Mouse (Mus musculus): ENCODE measurements around the gene Ylpm1. TPM values are rescaled to one million over a fixed set of nuclear protein-coding genes. Genes with fewer than 3 reads are reported as not detected.

Ylpm1 gene
- polyA plus RNA-seq, 1 experiment from 2014 or later: 16.3 TPM

DNA sequence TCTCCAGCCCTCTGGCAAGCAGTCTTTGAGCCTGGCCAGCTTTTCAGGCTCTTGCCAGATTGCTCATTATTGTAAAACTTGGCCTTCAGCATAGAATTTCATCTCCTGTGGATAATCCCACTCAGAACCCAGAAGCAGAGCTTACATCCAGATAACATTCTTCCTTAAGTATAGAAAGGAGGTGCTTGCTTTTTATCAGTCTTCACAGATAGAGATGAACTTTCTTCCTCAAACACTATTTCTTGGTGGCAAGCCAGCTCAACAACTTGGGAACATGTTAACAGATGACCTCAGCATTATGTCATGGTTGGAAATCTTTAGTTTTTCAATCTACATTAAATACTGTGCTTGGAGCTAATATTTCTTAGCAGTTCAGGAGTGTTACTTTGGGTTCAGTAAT, 74.9 kb downstream of the Ylpm1 start:
- Histone ChIP-seq H3K4me2 (ENCODE audit: low read depth, low read length) (no peak overlapping the region), H3K4me1 (ENCODE audit: control insufficient read depth, insufficient read depth, low read length) (no peaks in the 10 kb centered on the region), H3K9me3 (replicated peaks; ENCODE audit: control insufficient read depth, low read length) (no peaks in the 10 kb centered on the region), H3K9ac (ENCODE audit: low read length) (no peak overlapping the region), H3K4me3 (ENCODE audit: low read length) (no peak overlapping the region), H3K27ac (ENCODE audit: low read length) (no peak overlapping the region), H3K27me3 (ENCODE audit: control insufficient read depth, insufficient read depth, low read length) (no peaks in the 10 kb centered on the region), H3K36me3 (ENCODE audit: control insufficient read depth, insufficient read depth) (peaks cover 6% of the 10 kb centered on the region)
- ATAC-seq (replicated peaks; ENCODE audit: extremely low read depth, insufficient read depth, low FRiP score): no peak

DNA sequence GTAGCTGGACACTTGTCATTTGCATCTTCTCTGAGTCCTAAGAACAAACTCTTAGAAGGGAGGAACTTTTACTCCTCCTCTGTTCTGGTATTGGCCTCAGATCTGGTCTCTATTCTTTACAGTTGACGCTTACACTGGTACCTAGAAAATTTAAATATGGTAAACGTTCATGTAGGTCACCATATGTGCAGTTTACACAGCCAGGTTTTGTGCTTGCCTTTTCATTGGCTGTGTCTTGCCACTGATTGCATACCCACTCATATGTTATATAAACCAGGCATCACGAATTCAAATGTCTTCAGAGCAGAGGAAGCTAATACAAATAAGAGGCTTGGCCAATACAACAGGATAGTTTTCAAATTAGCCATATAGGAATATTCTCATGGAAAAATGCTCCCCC, 81.0 kb downstream of the Ylpm1 start:
- 88% methylated on average over 3 of the region's 3 CpGs for WGBS
- H3K36me3 ChIP-seq (ENCODE audit: control insufficient read depth, insufficient read depth): no peaks in the 10 kb centered on the region; the same call in 1 of the 2 replicates
- H3K4me3 ChIP-seq (ENCODE audit: low read length): no peak overlapping the region
- no peak overlapping the region for H3K4me2 ChIP-seq (ENCODE audit: low read depth, low read length)
- no peaks in the 10 kb centered on the region for H3K27me3 ChIP-seq (ENCODE audit: control insufficient read depth, insufficient read depth, low read length)
- no peaks in the 10 kb centered on the region for H3K9me3 ChIP-seq (replicated peaks; ENCODE audit: control insufficient read depth, low read length)
- H3K9ac ChIP-seq (ENCODE audit: low read length): no peak overlapping the region
- H3K4me1 ChIP-seq (ENCODE audit: control insufficient read depth, insufficient read depth, low read length): no peaks in the 10 kb centered on the region
- H3K27ac ChIP-seq (ENCODE audit: low read length): no peak overlapping the region
- ATAC-seq (replicated peaks; ENCODE audit: extremely low read depth, insufficient read depth, low FRiP score): no peak

DNA sequence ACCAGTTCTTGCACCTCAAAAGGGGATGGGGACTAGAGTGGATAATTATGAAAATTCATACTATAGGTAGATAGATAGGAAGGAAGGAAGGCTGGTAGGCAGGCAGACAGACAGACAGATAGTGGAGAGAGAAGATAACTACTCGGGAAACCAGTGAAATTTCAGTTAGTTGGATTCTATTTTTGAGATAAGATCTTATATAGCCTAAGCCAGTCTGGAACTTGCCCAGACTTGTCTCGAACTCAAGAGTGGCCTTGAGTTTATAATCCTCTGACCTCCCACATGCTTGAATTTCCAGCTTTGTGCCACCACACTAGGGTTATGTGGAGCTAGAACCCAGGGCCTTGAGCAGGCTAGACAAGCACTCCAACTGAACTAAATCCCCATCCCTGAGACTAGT, 88.1 kb downstream of the Ylpm1 start:
- Histone ChIP-seq H3K36me3 (ENCODE audit: control insufficient read depth, insufficient read depth) (peaks cover 17% of the 10 kb centered on the region), H3K27me3 (ENCODE audit: control insufficient read depth, insufficient read depth, low read length) (no peaks in the 10 kb centered on the region), H3K9ac (ENCODE audit: low read length) (no peak overlapping the region), H3K27ac (ENCODE audit: low read length) (no peak overlapping the region), H3K4me2 (ENCODE audit: low read depth, low read length) (no peak overlapping the region), H3K9me3 (replicated peaks; ENCODE audit: control insufficient read depth, low read length) (no peaks in the 10 kb centered on the region), H3K4me1 (ENCODE audit: control insufficient read depth, insufficient read depth, low read length) (no peaks in the 10 kb centered on the region), H3K4me3 (ENCODE audit: low read length) (no peak overlapping the region)
- no peak for ATAC-seq (replicated peaks; ENCODE audit: extremely low read depth, insufficient read depth, low FRiP score)
- 57% methylated on average over 2 of the region's 2 CpGs for WGBS

DNA sequence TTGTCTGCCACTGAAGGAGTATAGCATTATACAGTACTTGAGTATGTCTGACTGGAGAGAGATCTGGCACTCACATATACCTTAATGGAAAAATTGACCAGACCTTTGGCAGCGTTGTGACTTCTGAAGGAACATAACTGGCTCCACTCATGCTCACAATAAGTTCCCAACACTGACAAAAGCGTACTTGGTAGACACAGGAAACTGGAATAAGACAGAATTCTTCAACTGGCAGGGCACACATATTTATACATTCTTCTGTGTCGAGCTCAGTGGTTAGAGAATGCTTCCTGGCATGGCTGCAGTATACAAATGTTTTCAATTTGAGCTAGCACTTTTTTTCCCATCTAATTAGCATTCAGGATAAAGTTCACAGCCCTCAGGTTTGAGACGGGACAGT, 88.8 kb downstream of the Ylpm1 start:
- no peak overlapping the region for H3K4me3 ChIP-seq (ENCODE audit: low read length)
- ATAC-seq (replicated peaks; ENCODE audit: extremely low read depth, insufficient read depth, low FRiP score): no peak
- peaks cover 17% of the 10 kb centered on the region for H3K36me3 ChIP-seq (ENCODE audit: control insufficient read depth, insufficient read depth)
- no peaks in the 10 kb centered on the region for H3K9me3 ChIP-seq (replicated peaks; ENCODE audit: control insufficient read depth, low read length)
- H3K4me2 ChIP-seq (ENCODE audit: low read depth, low read length): no peak overlapping the region
- H3K27me3 ChIP-seq (ENCODE audit: control insufficient read depth, insufficient read depth, low read length): no peaks in the 10 kb centered on the region
- H3K27ac ChIP-seq (ENCODE audit: low read length): no peak overlapping the region
- 78% methylated on average over 4 of the region's 4 CpGs for WGBS
- no peaks in the 10 kb centered on the region for H3K4me1 ChIP-seq (ENCODE audit: control insufficient read depth, insufficient read depth, low read length)
- H3K9ac ChIP-seq (ENCODE audit: low read length): no peak overlapping the region

DNA sequence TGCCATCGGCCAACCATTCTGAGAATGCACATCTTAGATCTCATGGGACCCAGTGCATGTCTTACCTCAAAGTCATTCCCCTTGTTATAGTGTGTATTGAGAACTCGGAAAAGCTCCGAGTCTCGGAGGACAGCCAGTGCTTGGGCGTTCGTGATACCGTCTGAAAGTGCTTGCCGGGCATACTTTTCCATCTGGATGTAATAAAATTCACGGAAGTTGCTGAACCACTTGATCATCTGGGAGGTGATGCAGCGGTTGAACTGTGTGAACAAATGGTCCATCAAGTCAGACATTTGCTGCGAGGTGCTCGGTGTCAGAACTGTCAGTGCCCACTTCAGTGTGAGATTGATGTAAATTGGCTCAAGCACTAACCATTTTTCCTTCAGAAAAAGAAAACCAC, 91.7 kb downstream of the Ylpm1 start:
- no peaks in the 10 kb centered on the region for H3K9me3 ChIP-seq (replicated peaks; ENCODE audit: control insufficient read depth, low read length)
- no peak overlapping the region for H3K27ac ChIP-seq (ENCODE audit: low read length)
- peaks cover 17% of the 10 kb centered on the region for H3K36me3 ChIP-seq (ENCODE audit: control insufficient read depth, insufficient read depth)
- H3K4me2 ChIP-seq (ENCODE audit: low read depth, low read length): no peak overlapping the region
- no peaks in the 10 kb centered on the region for H3K4me1 ChIP-seq (ENCODE audit: control insufficient read depth, insufficient read depth, low read length)
- H3K4me3 ChIP-seq (ENCODE audit: low read length): no peak overlapping the region
- no peak overlapping the region for H3K9ac ChIP-seq (ENCODE audit: low read length)
- WGBS: 90% methylated on average over 12 of the region's 12 CpGs
- H3K27me3 ChIP-seq (ENCODE audit: control insufficient read depth, insufficient read depth, low read length): no peaks in the 10 kb centered on the region
- no peak for ATAC-seq (replicated peaks; ENCODE audit: extremely low read depth, insufficient read depth, low FRiP score)

DNA sequence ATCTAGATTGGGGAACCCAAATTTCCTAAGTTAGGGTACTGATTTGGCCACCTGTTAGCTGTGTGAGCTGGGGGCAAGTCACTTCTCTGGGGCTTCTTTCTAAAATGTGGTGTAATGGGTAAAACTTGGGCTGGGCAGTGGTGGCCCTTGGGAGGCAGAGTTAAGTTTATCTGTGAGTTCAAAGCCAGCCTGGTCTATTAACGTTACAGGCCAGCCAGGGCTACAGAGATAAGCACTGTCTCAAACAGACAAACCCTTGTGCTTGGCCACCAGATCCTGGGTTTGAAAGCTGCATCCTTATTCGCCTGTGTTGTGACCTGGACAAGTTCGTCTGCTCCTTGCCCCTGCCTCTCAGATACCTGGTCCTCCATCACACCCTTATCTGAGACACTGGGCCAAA, 95.1 kb downstream of the Ylpm1 start:
- ATAC-seq (replicated peaks; ENCODE audit: extremely low read depth, insufficient read depth, low FRiP score): no peak
- no peak overlapping the region for H3K4me2 ChIP-seq (ENCODE audit: low read depth, low read length)
- H3K4me3 ChIP-seq (ENCODE audit: low read length): no peak overlapping the region
- H3K9me3 ChIP-seq (replicated peaks; ENCODE audit: control insufficient read depth, low read length): no peaks in the 10 kb centered on the region
- peaks cover 17% of the 10 kb centered on the region for H3K36me3 ChIP-seq (ENCODE audit: control insufficient read depth, insufficient read depth)
- 64% methylated on average over 3 of the region's 3 CpGs for WGBS
- peaks cover 3% of the 10 kb centered on the region; the same call in 1 of the 2 replicates for H3K4me1 ChIP-seq (ENCODE audit: control insufficient read depth, insufficient read depth, low read length)
- no peaks in the 10 kb centered on the region for H3K27me3 ChIP-seq (ENCODE audit: control insufficient read depth, insufficient read depth, low read length)
- H3K27ac ChIP-seq (ENCODE audit: low read length): no peak overlapping the region
- no peak overlapping the region for H3K9ac ChIP-seq (ENCODE audit: low read length)

DNA sequence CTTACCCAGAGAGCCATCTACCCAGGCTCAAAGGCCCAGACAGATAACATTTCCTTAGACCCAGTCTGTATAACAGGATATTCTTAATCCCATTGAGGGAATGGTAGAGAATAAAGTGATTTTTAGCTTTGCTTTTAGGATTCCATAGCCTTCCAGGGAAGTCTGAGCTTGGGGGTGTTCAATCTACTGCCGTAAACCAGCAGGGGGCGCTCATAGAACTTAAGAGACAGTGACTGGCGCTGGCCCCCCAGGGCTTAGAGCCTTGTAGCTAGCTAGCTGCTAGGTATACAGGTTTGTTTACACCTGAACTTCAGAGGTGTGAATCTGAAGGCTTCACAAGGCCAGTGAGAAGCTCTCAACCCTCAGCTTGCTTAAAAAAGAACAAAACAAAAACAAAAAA, 96.1 kb downstream of the Ylpm1 start:
- H3K27me3 ChIP-seq (ENCODE audit: control insufficient read depth, insufficient read depth, low read length): no peaks in the 10 kb centered on the region
- ATAC-seq (replicated peaks; ENCODE audit: extremely low read depth, insufficient read depth, low FRiP score): no peak
- H3K4me3 ChIP-seq (ENCODE audit: low read length): no peak overlapping the region
- no peaks in the 10 kb centered on the region for H3K9me3 ChIP-seq (replicated peaks; ENCODE audit: control insufficient read depth, low read length)
- H3K9ac ChIP-seq (ENCODE audit: low read length): no peak overlapping the region
- H3K4me2 ChIP-seq (ENCODE audit: low read depth, low read length): no peak overlapping the region
- no peak overlapping the region for H3K27ac ChIP-seq (ENCODE audit: low read length)
- peaks cover 3% of the 10 kb centered on the region; the same call in 1 of the 2 replicates for H3K4me1 ChIP-seq (ENCODE audit: control insufficient read depth, insufficient read depth, low read length)
- 8% methylated on average over 3 of the region's 3 CpGs for WGBS
- H3K36me3 ChIP-seq (ENCODE audit: control insufficient read depth, insufficient read depth): peaks cover 17% of the 10 kb centered on the region

DNA sequence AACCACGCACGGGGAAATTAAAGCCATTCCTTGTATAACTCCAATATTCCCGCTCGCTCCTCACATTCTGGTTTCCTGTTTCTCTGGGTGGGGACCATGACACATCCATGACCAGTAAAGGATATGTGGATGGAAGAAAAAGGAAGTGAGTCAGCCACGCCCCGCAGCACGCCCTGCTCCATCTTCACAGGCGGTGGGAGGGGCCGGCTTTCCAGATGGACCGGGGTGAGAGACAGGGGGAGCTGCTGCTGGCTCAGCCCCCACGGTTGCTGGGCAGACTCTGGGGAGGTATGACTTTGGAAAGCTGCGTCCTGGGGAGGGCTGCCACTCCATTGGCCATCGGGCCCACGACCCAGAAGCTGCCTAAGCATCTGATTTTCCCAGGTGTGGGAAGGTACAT, 97.9 kb downstream of the Ylpm1 start:
- H3K36me3 ChIP-seq (ENCODE audit: control insufficient read depth, insufficient read depth): peaks cover 3% of the 10 kb centered on the region
- no peaks in the 10 kb centered on the region for H3K27me3 ChIP-seq (ENCODE audit: control insufficient read depth, insufficient read depth, low read length)
- peaks cover 3% of the 10 kb centered on the region; the same call in 1 of the 2 replicates for H3K4me1 ChIP-seq (ENCODE audit: control insufficient read depth, insufficient read depth, low read length)
- no peak overlapping the region for H3K27ac ChIP-seq (ENCODE audit: low read length)
- H3K9me3 ChIP-seq (replicated peaks; ENCODE audit: control insufficient read depth, low read length): no peaks in the 10 kb centered on the region
- WGBS: 25% methylated on average over 14 of the region's 14 CpGs
- peak; percentile 41; the same call in 1 of the 2 replicates for ATAC-seq (replicated peaks; ENCODE audit: extremely low read depth, insufficient read depth, low FRiP score)
- no peak overlapping the region for H3K9ac ChIP-seq (ENCODE audit: low read length)
- no peak overlapping the region; the same call in 1 of the 2 replicates for H3K4me2 ChIP-seq (ENCODE audit: low read depth, low read length)
- H3K4me3 ChIP-seq (ENCODE audit: low read length): no peak overlapping the region

DNA sequence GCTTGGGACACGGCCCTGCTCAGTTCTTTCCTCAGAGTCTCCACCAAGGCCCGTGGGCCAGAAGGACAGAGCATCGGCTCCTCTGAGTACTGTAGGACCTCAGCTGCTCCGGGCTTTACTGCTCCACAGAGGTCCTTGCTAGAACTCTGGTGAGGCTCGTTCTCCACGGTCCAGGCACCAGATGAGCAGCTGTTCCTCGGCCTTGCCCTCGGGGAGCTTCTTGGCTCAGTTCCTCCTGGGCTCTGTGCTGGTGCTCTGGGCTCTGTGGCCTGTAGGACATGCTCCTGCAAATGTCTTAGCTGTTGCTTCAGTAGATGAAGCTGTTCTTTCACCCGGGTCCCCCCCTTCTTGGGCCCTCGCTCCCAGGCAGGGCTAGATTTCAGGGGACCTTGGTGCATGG, 98.6 kb downstream of the Ylpm1 start:
- Histone ChIP-seq H3K36me3 (ENCODE audit: control insufficient read depth, insufficient read depth) (no peaks in the 10 kb centered on the region), H3K4me3 (ENCODE audit: low read length) (no peak overlapping the region), H3K4me1 (ENCODE audit: control insufficient read depth, insufficient read depth, low read length) (peaks cover 3% of the 10 kb centered on the region; the same call in 1 of the 2 replicates), H3K27ac (ENCODE audit: low read length) (no peak overlapping the region), H3K9me3 (replicated peaks; ENCODE audit: control insufficient read depth, low read length) (no peaks in the 10 kb centered on the region), H3K4me2 (ENCODE audit: low read depth, low read length) (no peak overlapping the region), H3K27me3 (ENCODE audit: control insufficient read depth, insufficient read depth, low read length) (no peaks in the 10 kb centered on the region), H3K9ac (ENCODE audit: low read length) (no peak overlapping the region)
- ATAC-seq (replicated peaks; ENCODE audit: extremely low read depth, insufficient read depth, low FRiP score): no peak
- 76% methylated on average over 10 of the region's 10 CpGs for WGBS

DNA sequence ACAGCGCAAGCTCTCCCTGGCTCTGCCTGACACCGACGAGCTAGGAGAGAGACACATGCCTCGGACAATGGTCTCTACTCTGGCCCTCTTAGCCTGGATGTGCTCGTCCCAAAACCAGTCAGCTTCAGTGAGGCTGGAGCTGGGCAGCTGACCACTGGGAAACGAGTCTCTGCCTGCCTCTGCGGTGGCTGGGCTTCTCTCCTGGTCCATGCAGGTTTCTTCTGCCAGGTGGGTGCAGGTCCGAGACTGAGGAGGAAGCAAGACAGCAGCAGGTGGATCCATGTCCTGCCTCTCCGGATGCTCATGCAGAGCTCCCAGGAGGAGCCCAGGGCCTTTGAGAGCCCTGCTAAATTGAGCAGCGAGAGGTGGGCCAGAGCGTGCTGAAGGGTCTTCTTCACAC, 99.0 kb downstream of the Ylpm1 start:
- 84% methylated on average over 11 of the region's 11 CpGs for WGBS
- Histone ChIP-seq H3K4me1 (ENCODE audit: control insufficient read depth, insufficient read depth, low read length) (peaks cover 3% of the 10 kb centered on the region; the same call in 1 of the 2 replicates), H3K9ac (ENCODE audit: low read length) (no peak overlapping the region), H3K4me3 (ENCODE audit: low read length) (no peak overlapping the region), H3K9me3 (replicated peaks; ENCODE audit: control insufficient read depth, low read length) (no peaks in the 10 kb centered on the region), H3K27me3 (ENCODE audit: control insufficient read depth, insufficient read depth, low read length) (no peaks in the 10 kb centered on the region), H3K4me2 (ENCODE audit: low read depth, low read length) (no peak overlapping the region), H3K36me3 (ENCODE audit: control insufficient read depth, insufficient read depth) (no peaks in the 10 kb centered on the region), H3K27ac (ENCODE audit: low read length) (no peak overlapping the region)
- ATAC-seq (replicated peaks; ENCODE audit: extremely low read depth, insufficient read depth, low FRiP score): no peak

Measured in heart, embryonic 16.5 days (tissue).